Comparison of ENCODE assay signal across 13 mouse cellular contexts in the genomic region with DNA sequence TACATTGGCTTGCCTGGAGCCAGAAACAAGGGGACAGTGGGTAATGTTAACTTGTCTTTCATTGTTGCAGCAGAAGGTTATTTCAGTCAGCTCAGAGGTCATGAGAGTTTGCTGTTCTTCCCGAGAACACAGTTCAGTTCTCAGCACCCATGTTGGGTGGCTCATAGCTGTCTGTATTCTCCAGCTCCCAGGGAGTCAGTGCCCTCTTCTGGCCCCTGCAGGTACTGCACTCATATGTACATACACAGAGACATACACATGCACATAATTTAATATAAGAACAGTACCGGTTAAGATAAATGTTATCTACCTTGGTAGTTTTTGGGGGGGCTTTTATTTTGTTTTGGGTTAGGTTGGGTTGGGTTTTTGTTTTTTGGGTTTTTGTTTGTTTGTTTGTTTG. TPM values are rescaled to one million over a fixed set of nuclear protein-coding genes. Genes with fewer than 3 reads are reported as not detected.
DNase-seq lines count a peak whose midpoint lies in the region; ATAC-seq and TF ChIP-seq lines count a peak whose summit lies in the region.
"Had no signal": no experiment of that assay in that cellular context is flagged by ENCODE, and none has a peak within 500 bp of the region (broad histone marks: within the 10 kb centered on the region; RNA-seq: fewer than 3 reads in every experiment).

No protein-coding gene starts in this region.

- H3K27ac ChIP-seq in heart, embryonic 10.5 days: no peak overlapping the region
- H3K27ac ChIP-seq in lung, embryonic 14.5 days (ENCODE audit: low read depth): no peak overlapping the region
- H3K27ac ChIP-seq in MEL (ENCODE audit: control insufficient read depth, low read depth, low read length): no peak overlapping the region
- H3K27ac ChIP-seq: hindbrain, embryonic 12.5 days; limb, embryonic 13.5 days; neural tube, embryonic 15.5 days had no signal

- WGBS in heart, embryonic 10.5 days: 93% methylated on average over 2 of the region's 2 CpGs
- 85% methylated on average over 2 of the region's 2 CpGs for WGBS in lung, embryonic 14.5 days

- TF ChIP-seq POLR2A in MEL (IDR thresholded peaks at IDR 0.05; ENCODE audit: control insufficient read depth in 1 of 2, insufficient read depth in 1 of 2, low read depth in 1 of 2, low read length in 2 of 2, poor library complexity in 1 of 2): no peak

- H3K4me3 ChIP-seq in heart, embryonic 10.5 days: no peak overlapping the region
- no peak overlapping the region for H3K4me3 ChIP-seq in lung, embryonic 14.5 days (ENCODE audit: low read depth, low read length)
- no peak overlapping the region for H3K4me3 ChIP-seq in MEL (ENCODE audit: control insufficient read depth in 1 of 2, insufficient read depth in 1 of 2, low read depth in 2 of 2, low read length in 2 of 2)
- H3K4me3 ChIP-seq: hindbrain, embryonic 12.5 days; limb, embryonic 13.5 days; neural tube, embryonic 15.5 days had no signal

- peak; percentile 47 for TF ChIP-seq CTCF in lung, embryonic 14.5 days (IDR thresholded peaks at IDR 0.05; ENCODE audit: low read depth)
- peak; percentile 39 to 57 (median 47) for TF ChIP-seq CTCF in MEL (IDR thresholded peaks at IDR 0.05 in 2 of 3, conservative IDR thresholded peaks at IDR 0.05 in 1 of 3; ENCODE audit: control insufficient read depth in 1 of 3, insufficient read depth in 1 of 3, low read depth in 2 of 3, low read length in 3 of 3, poor library complexity in 1 of 3, severe bottlenecking in 1 of 3)

- H3K36me3 ChIP-seq in heart, embryonic 10.5 days: no peaks in the 10 kb centered on the region
- H3K36me3 ChIP-seq in lung, embryonic 14.5 days (ENCODE audit: insufficient read depth): no peaks in the 10 kb centered on the region
- no peaks in the 10 kb centered on the region for H3K36me3 ChIP-seq in MEL (ENCODE audit: control insufficient read depth in 1 of 2, insufficient read depth in 2 of 2, low read length in 2 of 2)
- H3K36me3 ChIP-seq in splenic B cell, adult 2 months (ENCODE audit: control insufficient read depth, insufficient read depth, low read length, poor library complexity, severe bottlenecking): no peaks in the 10 kb centered on the region
- H3K36me3 ChIP-seq: hindbrain, embryonic 12.5 days; limb, embryonic 13.5 days; neural tube, embryonic 15.5 days had no signal

- no peak overlapping the region for H3K4me2 ChIP-seq in lung, embryonic 14.5 days
- H3K4me2 ChIP-seq: hindbrain, embryonic 12.5 days; limb, embryonic 13.5 days; neural tube, embryonic 15.5 days had no signal

- H3K9me3 ChIP-seq in heart, embryonic 10.5 days: no peaks in the 10 kb centered on the region
- no peaks in the 10 kb centered on the region for H3K9me3 ChIP-seq in lung, embryonic 14.5 days (ENCODE audit: low read depth, low read length)
- H3K9me3 ChIP-seq in MEL (replicated peaks; ENCODE audit: insufficient read depth, low read length): no peaks in the 10 kb centered on the region
- H3K9me3 ChIP-seq: hindbrain, embryonic 12.5 days; limb, embryonic 13.5 days; neural tube, embryonic 15.5 days had no signal

- peak; percentile 10 for TF ChIP-seq RAD21 in MEL (IDR thresholded peaks at IDR 0.05; ENCODE audit: low read depth, low read length)

- no peak for TF ChIP-seq EP300 in MEL (IDR thresholded peaks at IDR 0.05; ENCODE audit: low read depth in 1 of 2, low read length in 2 of 2)

- H3K79me2 ChIP-seq in MEL (ENCODE audit: control insufficient read depth, insufficient read depth, low read length, poor library complexity): no peaks in the 10 kb centered on the region

- DNase-seq in heart, adult 11 months: peak; percentile 49
- no peak for DNase-seq in heart, embryonic 10.5 days (ENCODE audit: low spot score)
- DNase-seq in lung, embryonic 14.5 days: no peak
- no peak for DNase-seq in lung, postnatal 10 days
- DNase-seq in MEL (ENCODE audit: low read depth, low spot score): peak; percentile 30
- DNase-seq in splenic B cell, adult 2 months (ENCODE audit: low read depth, low spot score): peak; percentile 25
- DNase-seq in urinary bladder, postnatal 10 days (ENCODE audit: low spot score): no peak
- DNase-seq: cerebellum, adult 18-20 months; lung, postnatal 4 days had no signal

- ATAC-seq in lung, embryonic 14.5 days (ENCODE audit: insufficient read depth): no peak
- ATAC-seq in megakaryocyte-erythroid progenitor cell, adult 5-6 weeks (replicated peaks; ENCODE audit: low FRiP score, low TSS enrichment, poor library complexity, severe bottlenecking): no peak

- H3K9ac ChIP-seq in lung, embryonic 14.5 days: no peak overlapping the region
- H3K9ac ChIP-seq in MEL (ENCODE audit: control insufficient read depth, low read depth, low read length, poor library complexity, severe bottlenecking): no peak overlapping the region
- H3K9ac ChIP-seq: hindbrain, embryonic 12.5 days; limb, embryonic 13.5 days; neural tube, embryonic 15.5 days had no signal

- no peaks in the 10 kb centered on the region; the same call in 1 of the 2 replicates for H3K4me1 ChIP-seq in heart, embryonic 10.5 days
- 0 out of 2 replicates have a peak, but pooled peaks cover 3% of the 10 kb centered on the region for H3K4me1 ChIP-seq in lung, embryonic 14.5 days (ENCODE audit: insufficient read depth)
- H3K4me1 ChIP-seq in MEL (ENCODE audit: control insufficient read depth in 1 of 2, insufficient read depth in 2 of 2, low read length in 2 of 2): no peaks in the 10 kb centered on the region
- H3K4me1 ChIP-seq: hindbrain, embryonic 12.5 days; limb, embryonic 13.5 days had no signal

- H3K27me3 ChIP-seq in heart, embryonic 10.5 days (ENCODE audit: insufficient read depth, poor library complexity, severe bottlenecking): no peaks in the 10 kb centered on the region
- H3K27me3 ChIP-seq in lung, embryonic 14.5 days (ENCODE audit: insufficient read depth, low read length): no peaks in the 10 kb centered on the region
- peaks cover 0 to 2% of the 10 kb centered on the region in 2 experiments; a peak in 2 of 4 replicates for H3K27me3 ChIP-seq in MEL (ENCODE audit: control insufficient read depth in 1 of 2, insufficient read depth in 2 of 2, low read length in 2 of 2)
- H3K27me3 ChIP-seq in splenic B cell, adult 2 months (ENCODE audit: control insufficient read depth, insufficient read depth, low read length, poor library complexity, severe bottlenecking): no peaks in the 10 kb centered on the region
- H3K27me3 ChIP-seq: neural tube, embryonic 15.5 days had no signal

TF ChIP-seq in MEL, 35 proteins besides CTCF, POLR2A, EP300 and RAD21:
- TF ChIP-seq TAL1 (IDR thresholded peaks at IDR 0.05; ENCODE audit: low read length): no peak
- no peak for TF ChIP-seq POLR2AphosphoS2 (IDR thresholded peaks at IDR 0.05; ENCODE audit: low read length)
- TF ChIP-seq MYB (IDR thresholded peaks at IDR 0.05; ENCODE audit: low read depth, low read length): no peak
- TF ChIP-seq ZC3H11A (IDR thresholded peaks at IDR 0.05; ENCODE audit: low read depth, low read length): no peak
- no peak for TF ChIP-seq HCFC1 (IDR thresholded peaks at IDR 0.05; ENCODE audit: low read depth, low read length)
- no peak for TF ChIP-seq UBTF (IDR thresholded peaks at IDR 0.05; ENCODE audit: borderline replicate concordance, insufficient read depth, low read depth, low read length)
- TF ChIP-seq POLR2AphosphoS5 (IDR thresholded peaks at IDR 0.05; ENCODE audit: borderline replicate concordance, low read depth, low read length): no peak
- no peak for TF ChIP-seq SMC3 (IDR thresholded peaks at IDR 0.05; ENCODE audit: low read depth, low read length)

RNA-seq across cellular contexts. Expression of a gene that starts 36.3 kb away (rescaled TPM):
- polyA plus RNA-seq in heart, embryonic 10.5 days (2016; fragmentation: Nextera tagmentation; extraction: Ambion mirVana): 0.44 and 0.68 TPM in 2 replicates
- 1.3 and 1.8 TPM in 2 replicates for polyA plus RNA-seq in lung, embryonic 14.5 days (2014; fragmentation: Nextera tagmentation; extraction: Ambion mirVana)
- total RNA-seq in MEL (2012; rRNA removed): not detected in 2 replicates
- polyA plus RNA-seq in MEL (2012; ENCODE audit: insufficient read depth in 1 of 2, insufficient read length in 2 of 2, low read depth in 1 of 2, low replicate concordance in 2 of 2, missing spikeins in 1 of 2): not detected
- not detected in 2 replicates for total RNA-seq in megakaryocyte-erythroid progenitor cell, adult 5-6 weeks (2014; fragmentation: Nextera tagmentation)
- not detected in 2 replicates for total RNA-seq in megakaryocyte-erythroid progenitor cell, adult 5-6 weeks (2017)

RNA-seq across cellular contexts. Expression of a gene that starts 45.2 kb away (rescaled TPM):
- 34.3 and 39.5 TPM in 2 replicates for polyA plus RNA-seq in heart, embryonic 10.5 days (2016; fragmentation: Nextera tagmentation; extraction: Ambion mirVana)
- polyA plus RNA-seq in lung, embryonic 14.5 days (2014; fragmentation: Nextera tagmentation; extraction: Ambion mirVana): 16.1 and 28.3 TPM in 2 replicates
- total RNA-seq in MEL (2012; rRNA removed): 9.7 and 10.9 TPM in 2 replicates
- 10 to 100 TPM in 1 of 2 experiments, not detected in 1; 11.4 TPM for polyA plus RNA-seq in MEL (2012; ENCODE audit: insufficient read depth in 1 of 2, insufficient read length in 2 of 2, low read depth in 1 of 2, low replicate concordance in 2 of 2, missing spikeins in 1 of 2)
- total RNA-seq in megakaryocyte-erythroid progenitor cell, adult 5-6 weeks (2014; fragmentation: Nextera tagmentation): 1.2 TPM in 1 of 2 replicates, not detected in the other
- total RNA-seq in megakaryocyte-erythroid progenitor cell, adult 5-6 weeks (2017): 0.34 TPM in 1 of 2 replicates, not detected in the other

Comparison
In these comparisons a context has a peak if more than half of its experiments do, and no peak if none do; other contexts are left out.
1. DNase-seq: peak in heart, adult 11 months (single experiment), MEL (single experiment) and splenic B cell, adult 2 months (single experiment); none in heart, embryonic 10.5 days (single experiment), lung, embryonic 14.5 days (single experiment), lung, postnatal 10 days (single experiment) and urinary bladder, postnatal 10 days (single experiment).